Mouse (Mus musculus) CH12.LX (cell line): ENCODE measurements at regions not wholly inside any gene's neighbourhood (a gene's known extent, or its start where the extent isn't known, plus 50 kb on each side); places are given as distances from the start of the nearest gene placed in this dataset.
A peak's percentile ranks its signal among the peaks of the same experiment; 100 is the strongest.

Source experiments
- EP300 ChIP-seq: IDR thresholded peaks from 2 replicates; pipeline ENCODE4 v1.6.1; 2011; ENCODE audit warnings: low read length, improper control_type of control experiment
- MEF2A ChIP-seq: IDR thresholded peaks from 2 replicates; pipeline ENCODE4 v1.6.1; 2014; ENCODE audit warnings: low read depth, mild to moderate bottlenecking, inconsistent platforms, low read length, improper control_type of control experiment, borderline replicate concordance
- POLR2A ChIP-seq: IDR thresholded peaks from 2 replicates; pipeline ENCODE4 v1.6.1; 2011; ENCODE audit warnings: low read depth, mild to moderate bottlenecking, improper control_type of control experiment, low read length
- TBP ChIP-seq: conservative IDR thresholded peaks from 2 replicates; pipeline ENCODE4 v1.6.1; 2011; ENCODE audit warnings: low read depth, low read length, improper control_type of control experiment
- TCF12 ChIP-seq: IDR thresholded peaks from 2 replicates; pipeline ENCODE4 v1.6.1; 2014; ENCODE audit warnings: low read depth, mild to moderate bottlenecking, inconsistent platforms, low read length, improper control_type of control experiment

GRCm38 (mm10) chr1:154104006-154104600, 96.9 kb upstream of the Zfp648 start:
- TF ChIP-seq MEF2A (no peak), POLR2A (no peak), TCF12 (no peak), EP300 (0 out of 2 replicates have a peak, but pooled peaks have one; percentile 10), TBP (no peak)
